Mouse (Mus musculus) spleen, adult 2 months (tissue): ENCODE measurements around the gene Thsd7b.

Experiments used
- CTCF ChIP-seq: fragments of 200-500 bp; IDR thresholded peaks from 2 replicates; pipeline ENCODE4 v1.5.1; 2011; ENCODE audit warnings: mild to moderate bottlenecking, inconsistent platforms; ENCODE audit not compliant: insufficient read depth, insufficient read length, insufficient replicate concordance; ENCODE audit errors: extremely low read depth
- POLR2A ChIP-seq: fragments of 200-500 bp; IDR thresholded peaks from 2 replicates; pipeline ENCODE4 v1.6.1; 2011; ENCODE audit warnings: low read depth, low read length, inconsistent platforms

GRCm38 (mm10) chr1:129473504-129473903 is 200.4 kb downstream of the Thsd7b start:
- TF ChIP-seq CTCF (no peak), POLR2A (no peak)
